Mouse (Mus musculus): Measurements from ENCODE around the gene Gm20458. TPM values are rescaled to one million over a fixed set of nuclear protein-coding genes. Genes with fewer than 3 reads are reported as not detected.

The Gm20458 gene
- polyA plus RNA-seq, 1 experiment from 2014 or later = 19.2 TPM

DNA sequence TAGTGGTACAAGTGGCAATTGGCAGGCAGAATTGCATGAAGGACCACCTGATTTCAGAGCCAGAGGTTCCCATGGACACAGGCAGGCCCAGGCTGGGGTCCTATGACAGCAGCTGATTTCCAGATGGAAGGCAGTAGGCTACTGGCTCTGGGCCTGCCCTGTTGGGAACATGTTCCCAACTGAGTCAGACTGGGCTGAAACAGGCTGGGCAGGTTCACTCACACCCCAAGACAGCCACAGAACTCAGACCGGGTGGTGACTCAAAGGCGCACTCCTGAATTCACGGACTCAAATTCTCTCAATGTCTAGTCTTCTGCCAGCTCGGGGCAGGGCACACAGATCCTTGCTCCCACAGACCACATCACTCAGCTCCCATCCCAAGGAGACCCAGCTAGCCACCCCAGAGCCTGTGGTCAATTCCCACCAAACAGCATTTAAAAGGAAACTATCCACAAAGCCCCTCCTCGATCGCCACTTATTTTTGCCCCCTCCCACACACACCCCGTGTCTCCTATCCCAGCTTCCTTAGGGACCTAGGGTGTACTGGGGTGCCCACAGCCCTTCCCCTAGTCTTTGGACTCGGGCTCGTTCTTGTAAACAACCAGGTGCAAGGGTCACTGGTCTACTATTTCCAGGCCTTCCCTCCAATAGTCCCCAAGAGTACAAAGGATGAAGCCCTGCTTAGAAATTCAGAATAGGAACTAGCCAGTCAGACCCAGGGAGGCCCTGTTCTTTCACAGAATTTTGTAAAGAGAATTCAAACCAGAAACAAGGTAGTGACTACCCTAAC is 28.9 kb upstream of the Gm20458 start:
- peak overlapping the region; percentile 63 for H3K9ac ChIP-seq (ENCODE audit: low read length)

DNA sequence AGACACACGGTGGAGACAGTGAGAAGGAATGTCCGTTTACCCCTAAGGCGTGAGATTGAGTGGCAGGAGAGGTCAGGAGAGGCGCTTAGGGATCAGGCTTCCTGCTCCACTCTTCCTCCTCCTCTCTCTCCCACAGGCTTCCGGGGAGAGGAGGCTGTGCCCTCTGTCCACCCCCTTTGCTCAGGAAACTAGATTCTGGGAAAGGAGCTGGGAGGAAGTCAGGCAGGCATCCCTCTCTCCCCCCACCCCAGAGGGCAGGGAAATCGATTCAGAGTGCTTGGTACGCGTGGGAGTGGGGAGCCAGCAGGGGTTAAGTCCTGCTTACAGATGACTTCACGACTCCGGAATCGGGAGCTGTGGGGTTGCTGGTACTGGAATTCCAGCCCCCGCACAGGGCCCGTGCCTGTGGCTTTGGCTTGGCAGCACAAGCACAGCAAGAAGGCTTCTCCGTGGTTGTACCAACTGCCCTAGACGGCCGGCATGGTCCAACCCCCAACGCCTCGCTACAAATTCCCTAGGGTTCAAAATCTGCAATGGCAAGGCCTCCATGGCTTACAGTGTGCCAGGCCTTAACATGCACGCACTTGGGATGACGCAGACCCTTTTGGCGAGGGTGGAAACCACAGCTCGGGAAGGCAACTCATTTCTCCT is 28.1 kb upstream of the Gm20458 start:
- WGBS = 20% methylated on average over 22 of the region's 22 CpGs
- Histone ChIP-seq H3K36me3 (ENCODE audit: control insufficient read depth, insufficient read depth, low read length) (peaks cover 10% of the 10 kb centered on the region; the same call in 1 of the 2 replicates), H3K4me2 (ENCODE audit: low read depth, low read length) (peak overlapping the region; percentile 43), H3K27ac (ENCODE audit: low read length) (peak overlapping the region; percentile 90), H3K9me3 (replicated peaks; ENCODE audit: control insufficient read depth, low read length) (no peaks in the 10 kb centered on the region), H3K4me3 (replicated peaks; ENCODE audit: low read length) (peak overlapping the region; percentile 14), H3K9ac (ENCODE audit: low read length) (peak overlapping the region; percentile 63), H3K4me1 (ENCODE audit: control insufficient read depth, insufficient read depth, low read length) (peaks cover 72% of the 10 kb centered on the region), H3K27me3 (ENCODE audit: control insufficient read depth, insufficient read depth, low read length) (no peaks in the 10 kb centered on the region)
- no peak for ATAC-seq (ENCODE audit: insufficient read depth, low FRiP score)

More for the DNA sequence above, 28.9 kb upstream of the Gm20458 start:
- Histone ChIP-seq H3K4me3 (replicated peaks; ENCODE audit: low read length) (0 out of 2 replicates have a peak overlapping the region, but pooled peaks have one; percentile 14), H3K36me3 (ENCODE audit: control insufficient read depth, insufficient read depth, low read length) (peaks cover 10% of the 10 kb centered on the region; the same call in 1 of the 2 replicates), H3K4me2 (ENCODE audit: low read depth, low read length) (peak overlapping the region; percentile 43), H3K4me1 (ENCODE audit: control insufficient read depth, insufficient read depth, low read length) (peaks cover 65% of the 10 kb centered on the region), H3K27me3 (ENCODE audit: control insufficient read depth, insufficient read depth, low read length) (no peaks in the 10 kb centered on the region), H3K9me3 (replicated peaks; ENCODE audit: control insufficient read depth, low read length) (no peaks in the 10 kb centered on the region), H3K27ac (ENCODE audit: low read length) (peak overlapping the region; percentile 90)
- 41% methylated on average over 9 of the region's 9 CpGs for WGBS
- ATAC-seq (ENCODE audit: insufficient read depth, low FRiP score) = peak; percentile 37; the same call in 1 of the 2 replicates

DNA sequence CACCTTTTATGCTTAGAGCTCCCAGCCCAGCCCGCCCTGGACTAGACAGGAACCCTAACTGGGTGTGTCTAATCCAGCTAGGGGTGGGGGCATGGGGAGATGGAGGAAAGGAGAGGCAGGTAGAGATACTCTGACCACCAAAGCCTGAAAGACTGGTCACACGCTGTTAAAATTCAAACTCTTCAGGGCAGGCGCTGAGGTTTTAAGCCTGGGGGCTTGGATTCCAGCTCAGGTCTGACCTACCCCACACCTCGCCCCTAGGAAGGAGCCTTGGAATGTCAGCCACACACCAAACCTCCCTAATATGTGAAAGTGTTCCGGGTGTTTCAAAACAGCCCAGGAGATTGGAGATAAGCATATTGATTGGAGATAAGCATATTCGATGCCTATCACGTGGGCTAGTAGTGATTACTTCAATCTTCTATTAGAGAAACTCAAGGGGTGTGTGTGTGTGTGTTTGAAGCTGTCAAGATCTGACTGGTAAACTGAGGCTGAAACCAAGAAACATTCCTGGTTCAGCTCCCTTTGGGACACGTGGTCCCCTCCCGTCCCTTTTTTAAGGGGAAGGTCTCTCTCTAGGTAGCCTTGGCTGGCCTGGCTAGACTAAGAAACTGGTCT is 27.4 kb upstream of the Gm20458 start:
- Histone ChIP-seq H3K9ac (ENCODE audit: low read length) (peak overlapping the region; percentile 63), H3K4me2 (ENCODE audit: low read depth, low read length) (peak overlapping the region; percentile 43), H3K27ac (ENCODE audit: low read length) (peak overlapping the region; percentile 90), H3K4me1 (ENCODE audit: control insufficient read depth, insufficient read depth, low read length) (peaks cover 75% of the 10 kb centered on the region), H3K27me3 (ENCODE audit: control insufficient read depth, insufficient read depth, low read length) (no peaks in the 10 kb centered on the region), H3K4me3 (replicated peaks; ENCODE audit: low read length) (peak overlapping the region; percentile 14), H3K36me3 (ENCODE audit: control insufficient read depth, insufficient read depth, low read length) (peaks cover 6% of the 10 kb centered on the region; the same call in 1 of the 2 replicates), H3K9me3 (replicated peaks; ENCODE audit: control insufficient read depth, low read length) (no peaks in the 10 kb centered on the region)
- 54% methylated on average over 9 of the region's 9 CpGs for WGBS
- ATAC-seq (ENCODE audit: insufficient read depth, low FRiP score) = no peak

DNA sequence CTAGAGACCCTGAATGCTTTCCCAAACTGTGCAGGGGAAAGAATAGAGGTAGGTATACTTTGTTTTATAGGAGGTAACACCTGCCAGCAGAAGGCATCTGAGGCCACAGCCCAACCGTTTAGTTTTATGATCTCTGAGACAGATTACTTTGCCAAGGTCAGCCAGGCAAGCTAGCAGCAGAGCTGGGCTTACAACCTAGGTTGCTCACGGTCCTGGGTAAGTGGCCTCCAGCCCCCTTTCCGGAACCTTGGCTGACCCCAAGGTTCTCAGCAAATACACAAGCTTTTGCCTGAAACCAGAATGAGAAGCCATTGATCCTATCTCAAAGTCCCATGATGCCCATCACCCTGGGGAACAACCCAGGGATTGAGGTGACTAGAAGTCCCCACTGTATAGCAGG is 26.1 kb upstream of the Gm20458 start:
- H3K4me3 ChIP-seq (replicated peaks; ENCODE audit: low read length) = no peak overlapping the region
- WGBS = 57% methylated on average over 3 of the region's 3 CpGs
- H3K27ac ChIP-seq (ENCODE audit: low read length) = peak overlapping the region; percentile 91
- H3K4me1 ChIP-seq (ENCODE audit: control insufficient read depth, insufficient read depth, low read length) = peaks cover 85% of the 10 kb centered on the region
- H3K9ac ChIP-seq (ENCODE audit: low read length) = no peak overlapping the region
- H3K9me3 ChIP-seq (replicated peaks; ENCODE audit: control insufficient read depth, low read length) = no peaks in the 10 kb centered on the region
- ATAC-seq (ENCODE audit: insufficient read depth, low FRiP score) = no peak
- no peaks in the 10 kb centered on the region for H3K27me3 ChIP-seq (ENCODE audit: control insufficient read depth, insufficient read depth, low read length)
- no peaks in the 10 kb centered on the region for H3K36me3 ChIP-seq (ENCODE audit: control insufficient read depth, insufficient read depth, low read length)
- 0 out of 2 replicates have a peak overlapping the region, but pooled peaks have one; percentile 0 for H3K4me2 ChIP-seq (ENCODE audit: low read depth, low read length)

GRCm38 (mm10) chr2:164435216-164436090 is 25.3 kb upstream of the Gm20458 start:
- no peak overlapping the region for H3K4me3 ChIP-seq (replicated peaks; ENCODE audit: low read length)
- no peaks in the 10 kb centered on the region for H3K9me3 ChIP-seq (replicated peaks; ENCODE audit: control insufficient read depth, low read length)
- no peaks in the 10 kb centered on the region for H3K27me3 ChIP-seq (ENCODE audit: control insufficient read depth, insufficient read depth, low read length)
- peak overlapping the region; percentile 46 for H3K4me2 ChIP-seq (ENCODE audit: low read depth, low read length)
- H3K9ac ChIP-seq (ENCODE audit: low read length) = peak overlapping the region; percentile 22; the same call in 1 of the 2 replicates
- H3K4me1 ChIP-seq (ENCODE audit: control insufficient read depth, insufficient read depth, low read length) = peaks cover 87% of the 10 kb centered on the region
- no peak for ATAC-seq (ENCODE audit: insufficient read depth, low FRiP score)
- 28% methylated on average over 5 of the region's 5 CpGs for WGBS
- H3K36me3 ChIP-seq (ENCODE audit: control insufficient read depth, insufficient read depth, low read length) = no peaks in the 10 kb centered on the region
- peak overlapping the region; percentile 91 for H3K27ac ChIP-seq (ENCODE audit: low read length)

DNA sequence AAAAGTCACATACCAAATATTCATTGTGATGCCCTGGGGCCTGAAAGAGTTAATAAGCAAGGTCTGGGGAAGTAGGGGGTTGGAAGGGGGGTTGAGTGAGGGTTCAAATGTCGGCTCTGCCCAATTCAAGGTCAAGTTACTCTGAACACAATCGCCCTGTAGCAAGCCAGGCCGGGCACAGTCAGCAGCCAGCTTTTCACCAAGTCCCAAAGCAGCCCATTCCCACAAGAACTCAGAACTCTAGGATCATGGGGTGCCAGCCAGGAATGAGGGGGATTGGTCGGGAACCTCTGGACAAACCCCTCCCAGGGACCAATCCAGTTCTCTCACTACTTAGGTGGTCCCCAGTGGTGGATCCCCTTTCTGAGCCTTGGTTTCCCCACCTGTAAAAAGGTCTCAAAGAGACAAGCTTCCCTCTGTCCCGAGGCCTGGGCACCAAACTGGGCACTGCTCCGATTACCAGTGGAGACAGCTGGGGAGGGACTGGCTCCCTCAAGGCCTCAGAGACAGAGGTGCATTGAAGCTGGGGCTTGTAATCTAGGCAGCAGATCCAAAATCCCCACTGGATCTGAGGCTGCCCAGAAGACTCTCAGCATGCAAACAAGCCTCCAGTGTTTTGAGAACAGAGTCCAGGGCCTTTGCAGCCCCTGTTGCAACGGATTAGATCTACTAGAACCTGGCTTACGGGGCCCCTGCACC is 24.4 kb upstream of the Gm20458 start:
- H3K36me3 ChIP-seq (ENCODE audit: control insufficient read depth, insufficient read depth, low read length) = no peaks in the 10 kb centered on the region
- H3K27ac ChIP-seq (ENCODE audit: low read length) = peak overlapping the region; percentile 91
- 24% methylated on average over 8 of the region's 8 CpGs for WGBS
- H3K4me3 ChIP-seq (replicated peaks; ENCODE audit: low read length) = 0 out of 2 replicates have a peak overlapping the region, but pooled peaks have one; percentile 12
- H3K9me3 ChIP-seq (replicated peaks; ENCODE audit: control insufficient read depth, low read length) = no peaks in the 10 kb centered on the region
- H3K9ac ChIP-seq (ENCODE audit: low read length) = peak overlapping the region; percentile 50
- no peak for ATAC-seq (ENCODE audit: insufficient read depth, low FRiP score)
- H3K27me3 ChIP-seq (ENCODE audit: control insufficient read depth, insufficient read depth, low read length) = no peaks in the 10 kb centered on the region
- peaks cover 86% of the 10 kb centered on the region for H3K4me1 ChIP-seq (ENCODE audit: control insufficient read depth, insufficient read depth, low read length)
- peak overlapping the region; percentile 46 for H3K4me2 ChIP-seq (ENCODE audit: low read depth, low read length)

- no peak overlapping the region for H3K4me3 ChIP-seq (replicated peaks; ENCODE audit: low read length)
Measured at GRCm38 (mm10) chr2:164436961-164437360, 23.8 kb upstream of the Gm20458 start.

DNA sequence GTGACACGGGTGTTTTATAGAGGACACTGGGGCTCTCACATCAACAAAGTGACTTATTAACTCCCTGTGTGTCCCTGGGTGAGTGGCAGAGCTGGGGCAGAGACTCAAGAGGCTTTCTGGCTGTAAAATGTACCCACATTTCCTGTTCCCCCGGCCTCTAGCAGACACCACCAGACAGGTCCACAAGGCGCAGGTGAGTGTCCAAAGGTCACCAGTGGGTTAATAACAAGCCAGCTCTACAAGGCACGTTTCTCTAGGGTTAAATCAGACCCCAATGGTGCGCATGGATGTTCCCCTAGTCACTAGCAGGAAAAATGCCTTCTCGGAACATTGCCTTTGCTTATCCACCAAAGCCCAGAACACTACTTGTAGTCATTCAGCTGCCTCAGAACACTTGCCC is 23.1 kb upstream of the Gm20458 start:
- no peaks in the 10 kb centered on the region for H3K36me3 ChIP-seq (ENCODE audit: control insufficient read depth, insufficient read depth, low read length)
- 45% methylated on average over 6 of the region's 6 CpGs for WGBS
- peak overlapping the region; percentile 12 for H3K4me3 ChIP-seq (replicated peaks; ENCODE audit: low read length)
- no peak for ATAC-seq (ENCODE audit: insufficient read depth, low FRiP score)
- peak overlapping the region; percentile 46 for H3K4me2 ChIP-seq (ENCODE audit: low read depth, low read length)
- no peaks in the 10 kb centered on the region for H3K9me3 ChIP-seq (replicated peaks; ENCODE audit: control insufficient read depth, low read length)
- peak overlapping the region; percentile 8; the same call in 1 of the 2 replicates for H3K9ac ChIP-seq (ENCODE audit: low read length)
- no peaks in the 10 kb centered on the region for H3K27me3 ChIP-seq (ENCODE audit: control insufficient read depth, insufficient read depth, low read length)
- peak overlapping the region; percentile 91 for H3K27ac ChIP-seq (ENCODE audit: low read length)
- H3K4me1 ChIP-seq (ENCODE audit: control insufficient read depth, insufficient read depth, low read length) = peaks cover 80% of the 10 kb centered on the region

More at GRCm38 (mm10) chr2:164436961-164437360, 23.8 kb upstream of the Gm20458 start:
- no peaks in the 10 kb centered on the region for H3K9me3 ChIP-seq (replicated peaks; ENCODE audit: control insufficient read depth, low read length)
- peak overlapping the region; percentile 46 for H3K4me2 ChIP-seq (ENCODE audit: low read depth, low read length)
- ATAC-seq (ENCODE audit: insufficient read depth, low FRiP score) = peak; percentile 26; the same call in 1 of the 2 replicates
- peak overlapping the region; percentile 91 for H3K27ac ChIP-seq (ENCODE audit: low read length)
- H3K36me3 ChIP-seq (ENCODE audit: control insufficient read depth, insufficient read depth, low read length) = no peaks in the 10 kb centered on the region
- no peaks in the 10 kb centered on the region for H3K27me3 ChIP-seq (ENCODE audit: control insufficient read depth, insufficient read depth, low read length)
- H3K4me1 ChIP-seq (ENCODE audit: control insufficient read depth, insufficient read depth, low read length) = peaks cover 86% of the 10 kb centered on the region
- WGBS = 40% methylated on average over 3 of the region's 3 CpGs
- H3K9ac ChIP-seq (ENCODE audit: low read length) = peak overlapping the region; percentile 50; the same call in 1 of the 2 replicates

All from stomach, embryonic 16.5 days (tissue).